ENCODE assay signal across 20 mouse cellular contexts in the genomic region with DNA sequence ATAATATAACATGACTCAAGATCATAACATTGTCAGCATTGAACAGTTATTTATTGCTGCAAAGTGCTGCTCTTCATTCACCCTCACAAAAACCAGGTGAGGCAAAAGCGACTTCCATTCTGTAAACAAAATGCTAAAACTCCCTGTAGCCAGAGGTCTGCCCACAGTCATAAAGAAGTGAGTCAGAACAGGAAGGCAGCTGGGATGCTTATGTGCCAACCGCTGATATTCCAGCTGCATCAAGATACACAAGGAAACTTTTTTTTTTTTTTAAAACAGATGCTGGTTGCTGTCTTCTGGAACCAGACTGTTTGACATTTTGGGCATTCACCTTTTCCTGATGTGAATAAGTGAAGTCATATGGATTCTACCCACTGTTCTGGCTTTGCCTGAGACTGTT.
DNase-seq lines count a peak whose midpoint lies in the region.
"Had no signal": no experiment of that assay in that cellular context is flagged by ENCODE, and none has a peak within 500 bp of the region (broad histone marks: within the 10 kb centered on the region; RNA-seq: fewer than 3 reads in every experiment).

No protein-coding gene starts in this region.

- DNase-seq in 3134 (ENCODE audit: extremely low read depth, insufficient read length, low spot score) (peak; percentile 11), 416B (ENCODE audit: low read depth) (peak; percentile 27), NIH3T3 (ENCODE audit: low read depth) (peak; percentile 29)
- no peak for DNase-seq in kidney, adult 8-10 months
- no peak for DNase-seq in frontal cortex, postnatal 36 days (ENCODE audit: low spot score in 2 of 2)
- DNase-seq in neural tube, embryonic 10.5 days (ENCODE audit: extremely low spot score, low spot score), result no peak
- DNase-seq: adrenal gland, adult 2 months; adrenal gland, postnatal 14 days; B cell, adult 2 months; cerebellum, adult 11 months; cerebellum, adult 2 months; cerebellum, adult 9-11 months; cerebellum, postnatal 25 days; embryo, embryonic 11 days; forebrain, postnatal 0 days; gastrocnemius, postnatal 25 days; heart, adult 18-20 months; heart, postnatal 10 days; heart, postnatal 36 days; kidney, adult 18-20 months had no signal

Comparison
In these comparisons a context has a peak if more than half of its experiments do, and no peak if none do; other contexts are left out.
1. DNase-seq: peak in 3134 (single experiment), 416B (single experiment) and NIH3T3 (single experiment); none in kidney, adult 8-10 months (0 of 2), frontal cortex, postnatal 36 days (0 of 2) and neural tube, embryonic 10.5 days (single experiment).